Mouse (Mus musculus) stomach, postnatal 0 days (tissue): Measurements from ENCODE around the gene Slc35b1.

Experiments
- CTCF ChIP-seq: IDR thresholded peaks from 2 replicates; pipeline ENCODE4 v1.5.1; 2016; ENCODE audit warnings: antibody characterized with exemption, low read depth, mild to moderate bottlenecking, moderate library complexity
- EP300 ChIP-seq: optimal IDR thresholded peaks from 2 replicates; pipeline ENCODE3; 2016; ENCODE audit warnings: antibody characterized with exemption

- TF ChIP-seq EP300, result no peak
- TF ChIP-seq CTCF, result no peak
Observed at GRCm38 (mm10) chr11:95394112-95394511, 9.6 kb downstream of the Slc35b1 start.
